11 mouse cellular contexts compared by ENCODE assay signal in the genomic region with DNA sequence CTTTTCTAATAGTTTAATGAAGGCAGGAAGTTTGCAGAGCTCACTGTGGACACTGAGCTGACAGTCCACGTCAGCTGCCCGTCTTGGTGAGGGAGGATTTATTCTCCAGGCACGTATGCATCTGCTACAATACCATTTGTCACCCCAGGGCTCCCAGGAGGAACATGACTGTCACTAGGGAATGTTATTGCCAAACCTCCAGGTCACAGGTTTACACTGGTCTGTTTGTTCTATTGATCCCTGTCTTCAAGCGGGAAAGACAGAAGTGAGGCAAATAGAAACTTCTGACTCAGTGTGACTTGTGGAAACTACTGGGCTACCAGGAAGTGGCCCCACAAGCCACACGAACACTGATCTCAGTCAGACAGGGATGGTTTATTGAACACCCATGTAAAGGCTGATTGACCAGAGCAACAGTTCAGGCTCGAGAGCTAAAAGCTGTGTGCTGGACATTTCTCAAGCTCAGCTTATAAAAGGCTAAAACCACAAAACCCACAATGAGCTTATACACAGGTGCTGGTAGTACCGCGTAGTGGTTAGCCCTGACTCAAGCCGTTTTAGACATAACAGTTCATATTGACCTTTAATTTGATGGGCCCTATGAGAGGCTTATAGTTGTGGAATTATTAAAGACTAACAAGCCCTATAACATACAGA. TPM values are rescaled to one million over a fixed set of nuclear protein-coding genes. Genes with fewer than 3 reads are reported as not detected.
A peak's percentile ranks its signal among the peaks of the same experiment; 100 is the strongest.
DNase-seq lines count a peak whose midpoint lies in the region; ATAC-seq and TF ChIP-seq lines count a peak whose summit lies in the region.
"Had no signal": no experiment of that assay in that cellular context is flagged by ENCODE, and none has a peak within 500 bp of the region (broad histone marks: within the 10 kb centered on the region; RNA-seq: fewer than 3 reads in every experiment).

No protein-coding gene starts in this region.

- no peaks in the 10 kb centered on the region for H3K27me3 ChIP-seq in midbrain, postnatal 0 days (ENCODE audit: insufficient read depth, low read length)
- no peaks in the 10 kb centered on the region for H3K27me3 ChIP-seq in midbrain, embryonic 13.5 days
- 0 out of 2 replicates have a peak, but pooled peaks cover 3% of the 10 kb centered on the region for H3K27me3 ChIP-seq in liver, embryonic 13.5 days
- H3K27me3 ChIP-seq: forebrain, embryonic 13.5 days; limb, embryonic 13.5 days; midbrain, embryonic 12.5 days had no signal

- no peak overlapping the region for H3K4me3 ChIP-seq in midbrain, postnatal 0 days (ENCODE audit: low read depth, low read length)
- H3K4me3 ChIP-seq in midbrain, embryonic 13.5 days (replicated peaks): no peak overlapping the region
- no peak overlapping the region for H3K4me3 ChIP-seq in liver, embryonic 13.5 days (replicated peaks)
- H3K4me3 ChIP-seq: forebrain, embryonic 13.5 days; limb, embryonic 13.5 days; midbrain, embryonic 12.5 days had no signal

- no peaks in the 10 kb centered on the region for H3K4me1 ChIP-seq in midbrain, postnatal 0 days (ENCODE audit: insufficient read depth, low read length)
- H3K4me1 ChIP-seq in midbrain, embryonic 13.5 days (replicated peaks): no peaks in the 10 kb centered on the region
- no peaks in the 10 kb centered on the region for H3K4me1 ChIP-seq in liver, embryonic 13.5 days (replicated peaks)
- H3K4me1 ChIP-seq: midbrain, embryonic 12.5 days had no signal

- no peaks in the 10 kb centered on the region for H3K36me3 ChIP-seq in midbrain, postnatal 0 days (ENCODE audit: insufficient read depth, low read length)
- no peaks in the 10 kb centered on the region for H3K36me3 ChIP-seq in midbrain, embryonic 13.5 days
- no peaks in the 10 kb centered on the region for H3K36me3 ChIP-seq in liver, embryonic 13.5 days
- H3K36me3 ChIP-seq: limb, embryonic 13.5 days; midbrain, embryonic 12.5 days had no signal

- no peak overlapping the region for H3K27ac ChIP-seq in midbrain, postnatal 0 days (ENCODE audit: low read depth, low read length)
- no peak overlapping the region for H3K27ac ChIP-seq in midbrain, embryonic 13.5 days
- H3K27ac ChIP-seq in liver, embryonic 13.5 days: no peak overlapping the region
- H3K27ac ChIP-seq: forebrain, embryonic 13.5 days; limb, embryonic 13.5 days; midbrain, embryonic 12.5 days had no signal

- H3K4me2 ChIP-seq in midbrain, postnatal 0 days (ENCODE audit: low read depth, low read length, poor library complexity, severe bottlenecking): no peak overlapping the region
- no peak overlapping the region for H3K4me2 ChIP-seq in midbrain, embryonic 13.5 days (replicated peaks)
- H3K4me2 ChIP-seq in liver, embryonic 13.5 days: no peak overlapping the region
- H3K4me2 ChIP-seq: forebrain, embryonic 13.5 days; limb, embryonic 13.5 days; midbrain, embryonic 12.5 days had no signal

- H3K9ac ChIP-seq in midbrain, postnatal 0 days (replicated peaks; ENCODE audit: low read length, poor library complexity, severe bottlenecking): no peak overlapping the region
- no peak overlapping the region for H3K9ac ChIP-seq in midbrain, embryonic 13.5 days (replicated peaks)
- no peak overlapping the region for H3K9ac ChIP-seq in liver, embryonic 13.5 days
- H3K9ac ChIP-seq: forebrain, embryonic 13.5 days; limb, embryonic 13.5 days; midbrain, embryonic 12.5 days had no signal

- no peaks in the 10 kb centered on the region for H3K9me3 ChIP-seq in midbrain, postnatal 0 days (ENCODE audit: low read length)
- H3K9me3 ChIP-seq in midbrain, embryonic 13.5 days: no peaks in the 10 kb centered on the region
- no peaks in the 10 kb centered on the region for H3K9me3 ChIP-seq in liver, embryonic 13.5 days (replicated peaks)
- H3K9me3 ChIP-seq: forebrain, embryonic 13.5 days; limb, embryonic 13.5 days; midbrain, embryonic 12.5 days had no signal

- DNase-seq in embryo, embryonic 10.5 days (ENCODE audit: low spot score): peak; percentile 18
- DNase-seq in embryo, embryonic 11 days: no peak
- peak; percentile 20 for DNase-seq in midbrain, postnatal 0 days (ENCODE audit: low spot score)
- DNase-seq in liver, embryonic 13.5 days: no peak
- DNase-seq in yolk sac, embryonic 10.5 days (ENCODE audit: low spot score): peak; percentile 7
- DNase-seq in urinary bladder, postnatal 14 days (ENCODE audit: low spot score): no peak
- DNase-seq in right cerebral cortex, postnatal 36 days (ENCODE audit: low spot score in 2 of 2): no peak

- no peak for ATAC-seq in midbrain, postnatal 0 days (ENCODE audit: low FRiP score)
- no peak for ATAC-seq in midbrain, embryonic 13.5 days
- peak; percentile 61 for ATAC-seq in liver, embryonic 13.5 days (ENCODE audit: low read depth)

- TF ChIP-seq CTCF in midbrain, postnatal 0 days (IDR thresholded peaks at IDR 0.05): no peak

- 68% methylated on average over 9 of the region's 9 CpGs for WGBS in midbrain, postnatal 0 days
- 73% methylated on average over 9 of the region's 9 CpGs for WGBS in midbrain, embryonic 13.5 days
- 53% methylated on average over 9 of the region's 9 CpGs for WGBS in liver, embryonic 13.5 days (ENCODE audit: insufficient replicate concordance)

RNA-seq across cellular contexts. Expression of a gene that starts 49.1 kb away (rescaled TPM):
- 50.6 and 76.6 TPM in 2 replicates for total RNA-seq in midbrain, postnatal 0 days (2014; rRNA removed)
- polyA plus RNA-seq in midbrain, postnatal 0 days (2015; fragmentation: Nextera tagmentation; extraction: Ambion mirVana): 149 and 168 TPM in 2 replicates
- polyA plus RNA-seq in midbrain, embryonic 13.5 days (2015; fragmentation: Nextera tagmentation; extraction: Ambion mirVana): 176 and 179 TPM in 2 replicates
- 249 and 304 TPM in 2 replicates for polyA plus RNA-seq in liver, embryonic 13.5 days (2015; fragmentation: Nextera tagmentation; extraction: Ambion mirVana)

Comparison
In these comparisons a context has a peak if more than half of its experiments do, and no peak if none do; other contexts are left out.
1. DNase-seq: peak in embryo, embryonic 10.5 days (single experiment), midbrain, postnatal 0 days (single experiment) and yolk sac, embryonic 10.5 days (single experiment); none in embryo, embryonic 11 days (single experiment), liver, embryonic 13.5 days (single experiment), urinary bladder, postnatal 14 days (single experiment) and right cerebral cortex, postnatal 36 days (0 of 2).